Mouse (Mus musculus) left cerebral cortex, adult 9 months (tissue): ENCODE measurements around the gene Chka.
A peak's percentile ranks its signal among the peaks of the same experiment; 100 is the strongest.

ENCODE experiments used
- DNase-seq, 2 experiments: peaks; one replicate each; pipeline ENCODE4 v3.0.0; 2022; ENCODE audit warnings: low spot score in 2 of 2

Chka gene

DNA sequence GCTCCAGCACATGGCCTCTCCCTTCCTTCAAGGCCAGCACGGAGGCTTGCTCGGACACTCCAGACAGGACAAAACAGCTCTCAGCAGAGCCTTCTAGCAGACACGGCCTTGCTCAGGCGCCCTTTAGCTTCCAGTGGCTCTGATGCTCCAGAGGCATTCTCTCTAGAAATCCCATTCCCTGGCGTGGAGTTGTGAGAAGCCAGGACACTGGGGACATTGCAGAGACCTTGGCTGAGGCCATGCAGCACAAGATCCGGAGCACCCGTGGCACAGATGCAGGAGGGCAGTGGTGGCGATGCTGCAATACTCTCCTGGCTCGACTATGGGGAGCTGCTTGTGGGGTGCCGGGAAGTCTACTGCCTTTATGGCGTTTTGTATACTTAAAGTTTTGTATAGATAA, 65.2 kb downstream of the Chka start:
- no peak for DNase-seq

DNA sequence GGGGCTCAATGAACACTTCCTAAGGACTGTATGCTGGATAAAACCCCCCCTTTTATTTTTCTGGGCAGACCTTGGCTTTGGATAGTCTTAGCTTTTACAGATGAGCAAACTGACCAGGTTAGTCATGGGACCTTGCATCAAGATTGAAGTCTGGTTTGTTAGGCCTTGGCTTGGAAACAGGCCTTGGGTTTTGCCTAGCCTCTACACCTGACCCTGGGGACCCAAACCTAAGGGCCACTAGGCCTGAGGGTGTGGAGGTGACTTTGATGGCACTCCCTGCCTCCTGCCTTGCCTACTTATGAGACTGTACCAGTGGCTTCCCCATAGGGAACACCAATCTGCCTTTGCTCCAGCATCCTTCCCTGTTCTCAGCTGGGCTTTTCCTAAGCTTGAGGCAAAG, 68.4 kb downstream of the Chka start:
- no peak for DNase-seq

DNA sequence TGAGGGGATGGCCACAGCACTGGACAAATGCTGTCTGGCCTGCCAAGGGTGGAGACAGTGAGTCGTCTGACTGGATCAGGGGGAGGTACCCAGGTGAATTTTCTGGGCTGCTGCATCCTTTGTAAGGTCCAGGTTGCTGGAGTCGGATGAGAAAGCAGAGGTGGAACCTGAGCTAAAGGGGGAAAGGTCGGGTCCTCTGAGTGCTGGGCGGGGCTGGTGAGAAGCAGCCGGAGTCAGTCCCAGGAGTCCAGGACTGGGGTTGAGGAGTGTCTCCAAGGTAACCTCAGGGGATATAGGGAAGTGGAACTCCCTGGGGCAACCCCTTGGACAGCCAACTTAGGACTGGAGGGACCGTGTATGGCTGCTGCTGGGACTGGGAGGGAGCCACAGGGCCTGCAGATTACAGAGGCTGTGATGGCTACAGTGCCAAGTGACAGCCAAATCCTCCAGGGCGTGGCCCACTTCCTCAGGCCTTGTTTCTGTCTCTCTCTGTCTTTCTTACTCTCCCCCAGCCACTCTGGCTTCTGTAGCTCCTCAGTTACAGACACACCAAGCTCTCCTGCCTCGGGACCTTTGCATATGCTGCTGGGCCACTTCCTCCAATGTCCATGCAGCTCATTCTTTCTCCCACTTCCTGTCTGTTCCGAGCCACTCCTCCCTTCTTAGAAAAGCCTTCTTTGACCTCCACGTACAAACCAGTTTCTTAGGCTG, 71.2 kb downstream of the Chka start:
- no peak for DNase-seq

DNA sequence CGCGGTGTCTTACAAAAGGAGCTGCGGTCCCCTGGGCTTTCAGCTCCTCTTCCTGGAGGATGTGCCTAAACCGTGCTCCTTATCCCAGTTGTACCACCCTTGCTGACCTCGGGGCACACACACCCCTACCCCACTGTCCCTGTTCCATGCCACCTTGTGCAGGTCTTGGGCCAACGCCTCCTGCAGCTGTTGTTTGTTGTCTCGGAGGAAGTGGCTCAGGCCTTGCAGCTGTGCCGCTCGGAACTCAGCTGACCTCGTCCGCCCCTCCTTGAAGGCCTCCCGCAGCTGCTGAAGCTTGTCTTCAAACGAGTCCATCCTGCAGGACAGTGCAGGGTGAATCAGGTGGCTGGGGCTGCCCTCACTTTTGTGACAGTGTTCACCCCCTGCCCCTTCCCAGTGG, 72.0 kb downstream of the Chka start:
- DNase-seq, result no peak

DNA sequence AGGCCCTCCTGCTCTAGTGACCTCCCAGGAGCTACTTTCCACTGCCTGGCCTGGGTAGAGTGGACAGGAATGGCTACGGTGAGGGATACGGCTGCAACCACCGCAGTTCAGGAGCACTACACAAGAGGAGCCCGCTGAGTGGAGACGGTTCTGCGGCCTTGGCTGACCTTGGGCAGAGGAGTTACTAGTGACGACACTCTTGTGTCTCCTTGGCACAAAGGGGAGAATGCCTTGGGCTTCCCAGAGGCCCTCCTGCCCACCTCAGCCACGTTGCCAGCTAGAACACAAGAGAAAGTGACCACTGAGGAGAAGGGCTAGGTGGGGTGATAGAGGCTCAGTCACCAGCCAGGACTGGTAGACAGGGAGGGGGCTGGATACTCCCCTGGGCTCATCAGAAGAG, 72.6 kb downstream of the Chka start:
- no peak for DNase-seq

DNA sequence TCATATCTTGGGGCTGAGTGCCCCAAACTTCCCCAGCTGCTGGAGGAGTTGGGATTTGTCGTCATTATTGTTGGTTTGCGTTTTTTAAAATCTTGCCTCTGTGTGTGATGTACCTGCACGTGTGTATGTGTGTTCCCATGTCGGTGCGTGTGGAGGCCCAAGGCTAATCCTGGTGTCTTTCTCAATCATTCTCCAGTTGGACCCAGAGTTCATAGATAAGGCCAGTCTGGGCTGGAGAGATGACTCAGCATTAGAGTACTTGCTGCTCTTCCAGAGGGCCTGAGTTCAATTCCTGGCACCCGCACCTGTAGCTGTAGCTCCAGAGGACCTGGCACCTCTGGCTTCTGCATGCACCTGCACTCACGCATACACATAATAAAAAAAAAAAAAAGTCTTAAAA, 73.3 kb downstream of the Chka start:
- no peak for DNase-seq

DNA sequence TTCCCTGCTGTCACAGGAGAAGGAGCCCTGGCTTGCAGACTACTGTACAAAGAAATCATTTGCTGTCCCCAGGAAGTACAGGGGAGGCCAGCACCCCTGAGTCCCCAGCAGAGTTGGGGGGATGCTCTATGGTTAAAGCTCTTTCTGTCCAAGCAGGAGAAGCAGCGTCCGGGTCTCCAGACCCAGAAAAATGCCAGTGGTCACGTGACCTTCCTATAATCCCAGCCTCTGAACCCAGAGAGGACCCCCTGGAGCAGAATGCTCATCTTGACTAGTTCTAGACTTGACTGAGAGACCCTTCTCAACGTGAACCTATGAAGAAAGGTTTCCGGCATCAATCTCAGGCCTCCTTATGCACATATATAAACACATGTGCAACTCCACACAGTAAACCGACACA, 74.3 kb downstream of the Chka start:
- no peak for DNase-seq

DNA sequence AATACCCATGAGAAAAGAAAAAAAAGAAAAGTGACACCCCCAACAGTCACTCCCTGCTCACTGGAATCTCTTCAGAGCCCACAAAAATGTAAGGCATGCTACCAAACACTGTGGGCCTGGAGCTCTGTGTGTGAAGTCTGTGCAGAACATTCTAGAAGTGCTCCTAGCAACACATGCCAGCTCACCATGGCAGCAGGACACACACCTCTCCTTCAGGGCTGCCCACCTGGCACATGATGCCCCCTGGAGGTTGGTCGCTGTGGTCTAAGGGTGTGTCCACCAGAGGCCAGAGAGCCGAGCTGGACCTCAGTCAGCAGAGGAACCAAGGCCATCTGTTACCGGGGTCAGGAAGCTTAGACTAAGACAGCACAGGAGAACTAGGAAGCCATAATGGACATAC, 74.7 kb downstream of the Chka start:
- DNase-seq, result no peak

DNA sequence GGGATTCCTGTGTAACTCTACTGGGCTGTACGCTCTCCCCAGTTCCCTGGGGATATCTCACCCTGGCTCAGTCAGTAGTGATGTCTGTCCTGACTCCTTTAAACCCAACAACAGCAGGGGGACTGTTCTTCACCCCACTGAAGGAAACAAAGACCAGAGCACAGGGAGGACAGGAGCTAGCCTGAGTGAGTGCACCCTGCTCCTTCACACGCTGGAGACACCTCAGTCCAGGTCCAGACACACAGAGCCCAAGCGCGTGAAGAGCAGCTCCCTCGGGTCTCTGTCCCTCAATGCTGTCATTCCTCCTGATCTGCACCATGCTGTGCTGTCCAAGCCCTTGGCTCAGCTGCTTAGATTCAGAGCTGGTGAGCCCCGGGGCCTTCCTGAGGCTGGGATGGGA, 75.1 kb downstream of the Chka start:
- no peak for DNase-seq

DNA sequence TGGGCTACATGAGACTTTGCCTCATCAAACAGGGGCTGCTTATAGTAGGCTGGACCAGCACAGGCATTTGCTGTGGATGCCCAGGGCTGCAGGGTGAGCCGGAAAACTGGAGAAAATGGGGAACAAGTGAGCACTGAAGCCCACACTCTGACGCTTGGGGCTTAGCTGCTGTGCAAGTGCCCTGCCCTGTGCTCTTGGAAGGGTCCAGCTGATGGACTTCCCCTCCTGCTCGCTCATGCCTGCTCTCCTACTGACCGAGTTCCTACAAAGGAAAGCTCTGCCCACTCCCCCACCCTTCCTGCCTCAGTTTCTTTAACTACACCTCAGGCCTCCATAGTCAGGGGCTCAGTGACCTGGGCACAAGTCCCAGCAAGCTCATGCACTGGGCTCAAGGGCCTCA, 76.4 kb downstream of the Chka start:
- no peak for DNase-seq

DNA sequence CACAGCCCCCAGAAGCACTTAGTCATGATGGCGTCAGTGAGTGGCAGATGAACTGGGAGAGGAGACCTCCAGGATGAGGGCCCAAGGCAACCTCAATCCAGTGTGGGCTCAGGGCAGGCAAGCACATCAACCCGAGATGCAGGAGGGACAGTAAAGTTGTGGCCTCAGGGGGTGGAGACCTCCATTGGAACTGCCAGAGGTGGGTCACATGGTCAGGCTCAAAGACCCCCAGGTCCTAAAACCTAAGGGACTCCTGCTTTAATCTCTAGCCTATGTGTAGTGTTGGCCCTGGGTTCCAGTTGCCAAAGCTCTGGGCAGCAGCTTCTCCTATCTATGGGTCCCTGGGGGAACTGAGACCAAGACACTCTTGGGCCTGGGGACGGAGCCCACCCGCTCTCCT, 77.2 kb downstream of the Chka start:
- DNase-seq, result no peak

DNA sequence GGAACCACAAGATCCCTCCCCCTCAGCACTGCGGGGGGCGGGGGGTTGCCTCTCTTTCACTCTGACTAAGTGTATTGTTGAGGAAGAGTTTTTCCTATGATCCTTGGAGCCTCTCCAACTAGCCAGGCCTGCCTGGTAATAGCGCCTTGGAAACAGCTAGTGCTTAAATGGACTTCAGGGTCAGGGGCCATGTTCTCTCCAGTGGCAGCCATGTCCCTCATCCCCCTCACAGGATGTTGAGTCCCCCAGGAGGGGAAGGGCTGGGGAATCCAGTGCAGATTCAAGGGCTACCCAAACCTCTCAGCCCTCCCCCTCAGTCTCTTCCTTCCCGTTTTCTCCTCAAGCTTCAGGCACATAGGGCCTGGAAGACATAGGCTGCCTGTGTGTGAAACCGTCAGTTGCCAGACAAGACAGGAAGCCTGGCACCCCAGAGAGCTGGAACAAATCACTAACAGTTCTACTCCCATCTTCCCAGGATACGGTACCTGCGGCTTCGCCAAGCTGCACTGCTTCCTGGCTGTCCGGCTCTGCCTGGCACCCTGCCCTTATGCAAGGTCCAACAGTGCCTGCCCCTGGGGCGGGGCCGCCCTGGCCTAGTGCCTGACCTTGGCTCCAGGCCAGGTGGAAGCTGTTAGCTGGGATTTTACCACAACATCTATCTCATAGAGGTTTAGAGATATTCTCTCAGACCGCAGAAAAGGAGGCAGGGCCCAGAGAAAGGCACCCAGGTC, 77.8 kb downstream of the Chka start, which contains the start of gene Aldh3b1:
Aldh3b1 (minus strand) TSS at position 598 of the 731 bp plus-strand sequence.
- peak in 1 of 2 experiments; percentile 72 for DNase-seq

DNA sequence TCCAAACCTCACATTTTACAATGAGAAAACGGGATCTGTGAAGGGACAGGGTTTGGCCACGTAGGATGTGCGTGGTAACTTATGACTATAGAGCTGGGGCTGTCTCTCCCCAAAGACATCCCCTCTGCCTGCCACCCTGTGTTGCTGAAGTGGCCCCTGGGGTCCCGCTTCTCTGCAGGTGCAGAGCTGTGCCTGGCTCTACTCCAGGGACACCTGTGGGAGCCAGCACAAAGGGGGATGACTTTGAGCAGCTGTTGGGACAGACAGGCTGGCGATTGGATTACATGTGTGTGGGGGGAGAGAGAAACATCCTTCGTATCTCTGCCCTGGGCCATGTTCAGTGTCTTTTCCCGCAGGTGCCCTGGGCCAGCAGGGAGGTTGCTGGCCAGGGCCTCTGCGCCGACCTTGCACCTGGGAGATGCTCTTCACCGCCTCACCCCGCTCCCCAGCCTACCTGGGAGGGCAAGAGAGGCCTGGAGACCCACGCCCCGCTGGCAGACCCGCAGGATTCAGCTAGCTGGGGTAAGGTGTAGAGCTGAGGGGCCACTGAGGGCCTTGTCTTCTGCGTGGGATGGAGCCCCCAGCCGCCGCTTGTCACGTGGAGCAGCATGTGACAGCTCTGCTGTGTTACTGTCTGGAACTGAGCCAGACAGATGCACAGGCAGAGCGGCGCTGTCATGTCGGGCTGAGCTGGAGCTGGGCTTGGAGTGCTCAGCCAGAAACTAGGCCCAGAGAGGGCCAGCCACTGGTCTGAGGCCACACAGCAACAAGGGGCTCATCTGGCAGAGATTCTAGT, 78.9 kb downstream of the Chka start:
- no peak for DNase-seq

DNA sequence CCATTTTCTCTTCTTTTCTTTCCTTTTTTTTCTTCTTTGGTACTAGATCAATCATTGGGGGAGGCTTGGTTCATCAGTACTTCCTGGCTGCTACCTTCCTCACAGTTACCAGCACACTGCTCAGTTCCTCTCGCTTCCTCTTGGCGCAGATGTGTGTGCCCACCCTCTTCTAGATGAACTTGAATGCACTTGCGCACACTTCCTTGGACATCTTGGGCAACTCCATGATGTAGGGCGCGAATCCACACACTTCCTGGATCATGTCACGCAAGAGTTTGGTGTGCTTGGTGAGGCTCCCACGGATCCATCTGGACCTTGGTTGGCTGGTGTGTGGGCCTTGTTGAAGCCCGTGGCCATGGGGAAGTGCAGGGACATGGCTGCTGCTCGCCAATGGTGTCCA, 80.1 kb downstream of the Chka start:
- no peak for DNase-seq

DNA sequence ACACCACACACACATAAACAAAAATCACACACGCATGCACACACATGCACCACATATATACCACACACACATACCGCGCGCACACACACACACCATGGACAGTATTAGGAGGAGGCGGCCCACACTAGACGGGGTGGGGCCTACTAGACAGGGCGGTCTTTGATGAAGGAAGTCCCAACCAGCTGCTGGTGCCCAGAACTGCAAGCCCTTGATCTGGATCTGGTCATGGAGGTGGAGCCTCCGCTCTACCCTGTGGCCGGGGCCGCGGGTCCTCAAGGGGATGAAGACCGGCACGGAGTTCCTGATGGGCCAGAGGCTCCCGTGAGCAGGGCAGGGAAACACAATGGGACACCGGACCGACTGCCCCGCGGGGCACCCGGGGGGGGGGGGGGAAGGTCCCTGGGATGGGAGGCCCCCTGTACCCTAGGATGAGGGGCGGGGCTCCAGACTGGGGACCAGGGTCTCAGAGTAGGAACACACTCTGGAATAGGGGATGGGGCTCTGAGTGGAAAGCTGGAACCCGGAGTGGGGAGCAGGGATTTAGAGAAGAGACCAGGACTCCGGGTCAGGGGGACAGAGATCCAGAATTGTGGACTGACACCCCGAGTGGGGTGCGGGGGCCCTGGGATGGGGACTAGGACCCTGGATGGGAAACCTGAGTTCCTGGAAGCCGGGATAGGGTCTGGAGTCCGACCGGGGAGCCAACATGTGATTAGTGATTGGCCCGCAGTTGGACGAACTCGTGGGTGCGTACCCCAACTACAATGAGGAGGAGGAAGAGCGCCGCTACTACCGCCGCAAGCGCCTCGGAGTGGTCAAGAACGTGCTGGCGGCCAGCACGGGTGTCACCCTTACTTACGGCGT, 83.7 kb downstream of the Chka start, which contains the start of gene Unc93b1:
Unc93b1 (plus strand) TSS at position 155 of the 864 bp plus-strand sequence.
- DNase-seq, result no peak

DNA sequence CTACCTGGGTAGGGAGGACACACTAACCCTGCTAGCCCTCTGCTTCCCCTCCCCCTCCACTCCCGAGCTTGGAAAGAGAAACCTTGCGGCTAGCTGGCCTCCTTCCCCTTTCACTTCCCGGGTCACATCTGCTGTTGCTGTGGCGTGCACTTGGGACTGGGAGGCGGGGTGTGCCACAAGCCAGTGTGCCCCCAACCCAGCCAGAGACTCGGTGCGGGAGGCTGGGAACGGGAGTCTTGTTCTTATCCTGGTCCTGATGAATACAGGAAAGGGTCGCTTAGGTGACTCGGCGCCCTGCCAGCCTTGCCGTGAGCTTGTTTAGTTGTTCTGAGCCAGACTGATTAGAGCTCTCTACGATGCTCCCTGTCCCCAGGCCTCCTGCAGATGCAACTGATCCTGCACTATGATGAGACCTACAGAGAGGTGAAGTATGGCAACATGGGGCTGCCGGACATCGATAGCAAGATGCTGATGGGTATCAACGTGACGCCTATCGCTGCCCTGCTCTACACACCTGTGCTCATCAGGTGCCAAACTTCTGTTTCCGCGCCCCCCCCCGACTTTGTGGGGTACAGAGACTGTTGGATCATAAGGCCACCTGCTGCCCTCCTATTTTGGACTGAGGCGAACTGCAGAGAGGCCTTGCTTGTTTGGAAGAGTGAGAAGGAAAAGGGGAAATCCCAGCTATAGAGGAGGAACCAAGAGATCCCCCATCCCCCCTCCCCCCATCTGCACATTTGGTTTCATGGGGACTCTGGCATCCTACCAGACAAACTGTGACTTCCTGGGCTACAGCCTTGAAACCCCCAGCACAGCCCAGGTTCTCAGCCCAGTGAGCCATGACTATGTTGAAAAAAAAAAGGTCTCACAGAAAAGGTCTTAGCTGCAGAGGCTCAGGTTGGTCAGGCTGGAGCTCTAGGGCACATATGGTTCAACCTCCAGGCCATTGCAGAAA, 84.6 kb downstream of the Chka start:
- no peak for DNase-seq

DNA sequence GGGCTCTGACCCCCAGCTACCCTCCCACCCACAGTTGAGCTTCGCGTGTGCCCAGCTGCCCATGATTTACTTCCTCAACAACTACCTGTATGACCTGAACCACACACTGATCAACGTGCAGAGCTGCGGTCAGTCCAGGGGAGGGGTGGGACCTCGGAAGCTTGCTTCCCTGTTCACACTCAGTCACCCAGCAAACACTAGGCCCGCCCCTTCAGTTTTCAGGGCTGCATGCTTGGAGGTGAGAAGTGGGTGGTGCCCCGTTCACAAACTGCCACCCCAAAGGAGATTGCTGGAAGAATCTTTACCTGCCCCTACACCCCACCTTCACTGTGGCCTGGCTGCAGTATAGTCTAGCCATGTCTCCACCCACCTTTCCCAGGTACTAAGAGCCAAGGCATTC, 90.7 kb downstream of the Chka start:
- DNase-seq, result no peak

DNA sequence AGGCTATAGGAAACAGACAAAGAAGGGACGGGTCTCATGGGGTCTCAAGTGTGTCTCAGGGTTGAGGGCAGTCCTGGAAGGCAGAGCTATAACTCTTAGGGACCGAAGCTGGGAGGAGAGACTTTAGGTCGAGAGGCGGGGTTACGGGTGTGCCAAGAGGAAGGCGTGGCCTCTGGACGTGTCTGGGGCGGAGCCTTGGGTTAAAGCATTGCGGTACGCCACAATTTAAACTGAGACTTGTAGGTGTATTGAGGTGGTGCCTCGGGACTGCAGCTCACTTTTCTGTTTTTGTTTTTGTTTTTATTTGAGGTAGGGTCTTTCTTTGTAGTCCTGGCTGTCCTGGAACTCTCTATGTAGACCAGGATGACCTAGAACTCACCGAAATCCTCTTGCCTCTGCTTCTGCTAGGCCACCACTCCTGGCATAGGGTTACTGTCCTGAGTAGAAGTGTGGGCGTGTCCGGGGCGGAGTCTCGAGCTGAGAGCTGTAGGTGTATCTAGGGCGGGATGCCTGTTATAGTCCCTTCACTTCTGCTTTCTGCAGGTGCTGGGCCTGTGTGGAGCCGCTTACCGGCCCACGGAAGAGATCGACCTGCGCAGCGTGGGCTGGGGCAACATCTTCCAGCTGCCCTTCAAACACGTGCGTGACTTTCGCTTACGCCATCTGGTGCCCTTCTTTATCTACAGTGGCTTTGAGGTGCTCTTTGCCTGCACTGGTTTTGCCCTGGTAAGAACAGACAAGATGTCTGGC, 91.6 kb downstream of the Chka start:
- DNase-seq, result no peak
